Mouse (Mus musculus) lung, adult 2 months (tissue): ENCODE data around the gene Adcy5. TPM values are rescaled to one million over a fixed set of nuclear protein-coding genes. Genes with fewer than 3 reads are reported as not detected.
A peak's percentile ranks its signal among the peaks of the same experiment; 100 is the strongest.

Experiments
- DNase-seq: peaks from one replicate; pipeline ENCODE4 v3.0.0; 2022
- H3K4me1 ChIP-seq: fragments of 200-500 bp; 2 replicates; pipeline ENCODE4 v1.6.1; 2011; ENCODE audit warnings: low read length; ENCODE audit not compliant: control insufficient read depth, insufficient read depth
- H3K4me3 ChIP-seq: fragments of 200-500 bp; replicated peaks from 2 replicates; pipeline ENCODE3; 2011; ENCODE audit warnings: low read depth, mild to moderate bottlenecking, control low read depth, low read length; ENCODE audit errors: extremely low read depth
- CTCF ChIP-seq: fragments of 200-500 bp; IDR thresholded peaks from 2 replicates; pipeline ENCODE4 v1.5.1; 2011; ENCODE audit warnings: mild to moderate bottlenecking, low read length, control low read depth; ENCODE audit not compliant: insufficient read depth
- POLR2A ChIP-seq: fragments of 200-500 bp; IDR thresholded peaks from 2 replicates; pipeline ENCODE4 v1.6.1; 2011; ENCODE audit warnings: low read depth, mild to moderate bottlenecking, control low read depth, low read length, borderline replicate concordance; ENCODE audit errors: extremely low read depth
- WGBS: fragments of 180-500 bp; shearing (Covaris S2); methylation state at CpG from one replicate; pipeline ENCODE4 v1.1.7; 2018; 5-methylcytosine and 5-hydroxymethylcytosine counted together
- polyA plus RNA-seq: library from polyadenylated mRNA; depleted of rRNA; stranded (reverse); fragments of >200 nt; gene quantifications from 2 replicates; pipeline ENCODE4 v1.2.3, GENCODE M21; 2012

Gene Adcy5
- polyA plus RNA-seq, 1 experiment = 18.3 TPM

GRCm38 (mm10) chr16:35249763-35250162 is 95.1 kb downstream of the Adcy5 start:
- Histone ChIP-seq H3K4me3 (no peak overlapping the region), H3K4me1 (no peaks in the 10 kb centered on the region)
- TF ChIP-seq CTCF (no peak), POLR2A (no peak)
- no peak for DNase-seq
- WGBS = 91% methylated on average over 6 of the region's 6 CpGs

GRCm38 (mm10) chr16:35251690-35252089 is 97.0 kb downstream of the Adcy5 start:
- Histone ChIP-seq H3K4me3 (no peak overlapping the region), H3K4me1 (no peaks in the 10 kb centered on the region)
- TF ChIP-seq POLR2A (no peak), CTCF (no peak)
- no peak for DNase-seq
- whole genome bisulfite sequencing = 63% methylated on average over 6 of the region's 6 CpGs

DNA sequence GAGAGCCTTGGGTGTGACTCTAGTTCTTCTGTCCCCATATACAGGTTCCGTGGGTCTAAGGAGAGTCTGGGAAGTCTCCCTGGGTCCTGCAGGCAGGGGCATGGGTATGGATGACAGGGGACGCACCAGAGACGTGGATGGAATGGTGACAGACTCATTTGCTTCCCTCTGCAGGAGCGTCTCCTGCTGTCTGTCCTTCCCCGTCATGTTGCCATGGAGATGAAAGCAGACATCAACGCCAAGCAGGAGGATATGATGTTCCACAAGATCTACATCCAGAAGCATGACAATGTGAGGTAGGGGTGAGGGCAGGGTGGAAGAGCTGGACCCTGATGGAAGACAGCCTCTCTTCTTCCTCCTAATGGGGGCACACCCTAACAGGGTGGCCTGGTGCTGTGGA is 98.3 kb downstream of the Adcy5 start:
- WGBS = 68% methylated on average over 6 of the region's 6 CpGs
- H3K4me1 ChIP-seq = no peaks in the 10 kb centered on the region
- no peak for DNase-seq
- TF ChIP-seq POLR2A (no peak), CTCF (no peak)
- no peak overlapping the region for H3K4me3 ChIP-seq

- H3K4me1 ChIP-seq = no peaks in the 10 kb centered on the region
- no peak for DNase-seq
- 56% methylated on average over 11 of the region's 11 CpGs for WGBS
- TF ChIP-seq POLR2A (no peak), CTCF (no peak)
- no peak overlapping the region for H3K4me3 ChIP-seq
These were observed 101.3 kb downstream of the Adcy5 start for GRCm38 (mm10) chr16:35255981-35256380.

DNA sequence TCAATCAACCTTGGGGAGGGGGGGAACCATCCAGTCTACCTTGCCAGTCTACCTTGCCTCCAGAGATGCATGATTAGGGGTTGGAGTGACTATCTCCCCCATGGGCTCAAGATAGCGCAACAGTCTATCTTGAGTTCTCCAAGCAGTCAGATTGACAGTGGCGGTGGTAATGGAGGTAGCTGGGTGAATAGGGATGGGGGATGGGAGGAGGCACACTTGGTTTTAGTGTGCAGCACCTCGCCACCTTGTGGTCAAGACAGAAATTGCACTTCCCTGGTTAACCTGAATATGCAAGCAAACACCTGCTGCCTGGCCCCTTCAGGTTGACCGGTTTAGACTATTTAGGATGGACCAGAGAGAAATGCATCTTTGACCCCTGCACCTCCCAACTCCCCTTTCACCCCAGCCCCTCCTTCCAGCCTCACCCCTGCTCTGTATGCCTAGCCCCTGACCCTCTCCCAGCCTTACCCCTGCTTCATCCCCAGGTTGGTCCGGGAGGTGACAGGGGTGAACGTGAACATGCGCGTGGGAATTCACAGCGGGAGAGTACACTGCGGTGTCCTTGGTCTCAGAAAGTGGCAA is 115.8 kb downstream of the Adcy5 start:
- TF ChIP-seq POLR2A (no peak), CTCF (peak; percentile 87)
- peak; percentile 72 for DNase-seq
- Histone ChIP-seq H3K4me3 (no peak overlapping the region), H3K4me1 (no peaks in the 10 kb centered on the region)
- WGBS = 40% methylated on average over 10 of the region's 10 CpGs

GRCm38 (mm10) chr16:35270945-35271344 is 116.3 kb downstream of the Adcy5 start:
- 79% methylated on average over 6 of the region's 6 CpGs for WGBS
- Histone ChIP-seq H3K4me1 (no peaks in the 10 kb centered on the region), H3K4me3 (no peak overlapping the region)
- no peak for DNase-seq
- TF ChIP-seq CTCF (no peak), POLR2A (no peak)

GRCm38 (mm10) chr16:35271572-35271971 is 116.9 kb downstream of the Adcy5 start:
- Histone ChIP-seq H3K4me3 (no peak overlapping the region), H3K4me1 (no peaks in the 10 kb centered on the region)
- no peak for DNase-seq
- whole genome bisulfite sequencing = 40% methylated on average over 4 of the region's 4 CpGs
- TF ChIP-seq POLR2A (no peak), CTCF (no peak)

GRCm38 (mm10) chr16:35272417-35272816 is 117.7 kb downstream of the Adcy5 start:
- Histone ChIP-seq H3K4me3 (no peak overlapping the region), H3K4me1 (no peaks in the 10 kb centered on the region)
- TF ChIP-seq POLR2A (no peak), CTCF (no peak)
- DNase-seq = no peak
- 69% methylated on average over 4 of the region's 4 CpGs for WGBS

DNA sequence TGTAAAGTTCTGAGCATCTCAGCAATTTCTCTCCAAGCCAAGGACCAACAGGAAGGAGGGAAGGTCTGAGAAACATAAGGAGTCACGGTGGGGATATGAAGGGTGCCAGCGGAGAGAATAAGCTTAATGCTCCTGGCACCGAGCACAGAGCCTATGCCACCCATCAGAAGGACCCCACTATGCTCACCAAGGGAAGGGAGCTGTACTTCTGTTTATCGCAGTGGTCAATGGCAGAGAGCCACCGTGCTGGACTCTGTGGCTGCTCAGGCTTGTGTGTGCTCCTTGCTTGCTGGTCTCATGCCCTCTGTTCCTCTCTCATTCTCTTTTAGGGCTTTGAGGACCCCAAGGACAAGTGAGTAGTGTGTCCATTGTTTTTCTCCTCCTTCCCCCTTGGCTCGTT is 123.5 kb downstream of the Adcy5 start:
- no peak overlapping the region for H3K4me3 ChIP-seq
- 76% methylated on average over 6 of the region's 6 CpGs for WGBS
- DNase-seq = no peak
- H3K4me1 ChIP-seq = peaks cover 6% of the 10 kb centered on the region; the same call in 1 of the 2 replicates
- TF ChIP-seq POLR2A (no peak), CTCF (no peak)

- 70% methylated on average over 2 of the region's 2 CpGs for WGBS
- Histone ChIP-seq H3K4me3 (no peak overlapping the region), H3K4me1 (peaks cover 6% of the 10 kb centered on the region; the same call in 1 of the 2 replicates)
- peak; percentile 48 for DNase-seq
- no peak; the same call in 1 of the 2 replicates for TF ChIP-seq CTCF
- no peak for TF ChIP-seq POLR2A
These were observed 127.8 kb downstream of the Adcy5 start for GRCm38 (mm10) chr16:35282456-35282855.
